Mouse (Mus musculus) hindbrain, postnatal 0 days (tissue): ENCODE measurements around the gene Ltv1. TPM values are rescaled to one million over a fixed set of nuclear protein-coding genes. Genes with fewer than 3 reads are reported as not detected.

Experiments
- ATAC-seq: fragments of 200-750 bp; cut with Nextera tagmentation; 2 replicates; pipeline ENCODE4 v1.8.0; 2017; ENCODE audit warnings: mild to moderate bottlenecking, moderate TSS enrichment, moderate library complexity
- DNase-seq: peaks from one replicate; pipeline ENCODE4 v3.0.0-alpha.2; 2015; ENCODE audit warnings: low spot score
- H3K27ac ChIP-seq: fragments of 300-500 bp; sonication (generic); 2 replicates; pipeline ENCODE4 v1.5.1; 2014; ENCODE audit warnings: mild to moderate bottlenecking
- H3K27me3 ChIP-seq: fragments of 300-500 bp; sonication (generic); 2 replicates; pipeline ENCODE4 v1.6.1; 2014; ENCODE audit warnings: low read length, mixed read lengths; ENCODE audit not compliant: insufficient read depth
- H3K36me3 ChIP-seq: fragments of 300-500 bp; sonication (generic); 2 replicates; pipeline ENCODE4 v1.6.1; 2014; ENCODE audit warnings: low read length, mixed read lengths; ENCODE audit not compliant: insufficient read depth
- H3K4me1 ChIP-seq: fragments of 300-500 bp; sonication (generic); 2 replicates; pipeline ENCODE4 v1.6.1; 2014; ENCODE audit warnings: antibody characterized with exemption, low read length, mixed read lengths; ENCODE audit not compliant: insufficient read depth
- H3K4me2 ChIP-seq: fragments of 300-500 bp; sonication (generic); 2 replicates; pipeline ENCODE4 v1.6.1; 2014; ENCODE audit warnings: low read depth, mild to moderate bottlenecking, low read length, moderate library complexity, mixed read lengths
- H3K4me3 ChIP-seq: fragments of 300-500 bp; sonication (generic); 2 replicates; pipeline ENCODE4 v1.5.1; 2014; ENCODE audit warnings: low read length
- H3K9ac ChIP-seq: fragments of 300-500 bp; sonication (generic); replicated peaks from 2 replicates; pipeline ENCODE4 v1.6.1; 2014; ENCODE audit warnings: mild to moderate bottlenecking, low read length, moderate library complexity, mixed read lengths
- H3K9me3 ChIP-seq: fragments of 300-500 bp; sonication (generic); 2 replicates; pipeline ENCODE4 v1.6.1; 2016; ENCODE audit warnings: low read length, mixed read lengths
- CTCF ChIP-seq: IDR thresholded peaks from 2 replicates; pipeline ENCODE4 v1.5.1; 2016; ENCODE audit warnings: antibody characterized with exemption, control low read depth, low read depth
- WGBS: fragments of 180-500 bp; shearing (Covaris S2); extraction: QIAGEN DNeasy Blood & Tissue Kit; methylation state at CpG from one replicate; pipeline ENCODE4 v1.1.7; 2014; 5-methylcytosine and 5-hydroxymethylcytosine counted together
- polyA plus RNA-seq: library from polyadenylated mRNA; unstranded; fragments of >200 nt; fragmentation: Nextera tagmentation; extraction: Ambion mirVana; gene quantifications from 2 replicates; pipeline ENCODE4 v1.2.1, GENCODE M21; 2015
- total RNA-seq: library from RNA; depleted of rRNA; stranded (reverse); fragments of >200 nt; gene quantifications from 2 replicates; pipeline ENCODE4 v1.2.3, GENCODE M21; 2014; rRNA removed

The Ltv1 gene
- total and polyA plus RNA-seq, 2 experiments from 2014 or later, result 14.9 to 25.6 TPM

GRCm38 (mm10) chr10:13135276-13135675, 57.7 kb downstream of the Ltv1 start:
- WGBS, result 95% methylated on average over 7 of the region's 7 CpGs
- H3K4me3 ChIP-seq, result no peak overlapping the region
- H3K9ac ChIP-seq, result no peak overlapping the region
- no peak overlapping the region for H3K27ac ChIP-seq
- H3K4me2 ChIP-seq, result no peak overlapping the region
- DNase-seq, result no peak
- no peak for TF ChIP-seq CTCF
- H3K27me3 ChIP-seq, result no peaks in the 10 kb centered on the region
- no peaks in the 10 kb centered on the region for H3K36me3 ChIP-seq
- no peaks in the 10 kb centered on the region for H3K4me1 ChIP-seq
- ATAC-seq, result no peak
- H3K9me3 ChIP-seq, result no peaks in the 10 kb centered on the region

- TF ChIP-seq CTCF, result no peak
- no peak overlapping the region for H3K4me2 ChIP-seq
- no peaks in the 10 kb centered on the region for H3K36me3 ChIP-seq
- no peak overlapping the region for H3K4me3 ChIP-seq
- no peaks in the 10 kb centered on the region for H3K4me1 ChIP-seq
- 80% methylated on average over 4 of the region's 4 CpGs for WGBS
- no peak overlapping the region for H3K9ac ChIP-seq
- no peak overlapping the region for H3K27ac ChIP-seq
- DNase-seq (no peak), ATAC-seq (no peak)
- no peaks in the 10 kb centered on the region for H3K27me3 ChIP-seq
- H3K9me3 ChIP-seq, result no peaks in the 10 kb centered on the region
Measured at GRCm38 (mm10) chr10:13133850-13134249, 59.1 kb downstream of the Ltv1 start.

Other genes starting within 250 kb of the Ltv1 start
- 1.3 and 2.4 TPM in 2 replicates for gene Stx11, start 228.9 kb downstream of the Ltv1 start, total RNA-seq
- 0.91 and 1.4 TPM in 2 replicates for gene Stx11, start 228.9 kb downstream of the Ltv1 start, polyA plus RNA-seq
- gene Sf3b5, start 187.8 kb downstream of the Ltv1 start, total RNA-seq, result 18.8 and 27.7 TPM in 2 replicates
- gene Sf3b5, start 187.8 kb downstream of the Ltv1 start, polyA plus RNA-seq, result 27.6 and 28.0 TPM in 2 replicates
- gene Plagl1, start 132.7 kb downstream of the Ltv1 start, total RNA-seq, result 88.2 and 112 TPM in 2 replicates
- 16.6 and 19.8 TPM in 2 replicates for gene Plagl1, start 132.7 kb downstream of the Ltv1 start, polyA plus RNA-seq
- gene Zc2hc1b, start 15.1 kb downstream of the Ltv1 start, total RNA-seq, result not detected in 2 replicates
- gene Zc2hc1b, start 15.1 kb downstream of the Ltv1 start, polyA plus RNA-seq, result not detected in 2 replicates